Mouse (Mus musculus) embryo, embryonic 11 days (tissue): ENCODE results near the gene Prex1.

Source experiments
- DNase-seq: peaks from one replicate; pipeline ENCODE4 v3.0.0-alpha.2; 2015

Prex1 gene

GRCm38 (mm10) chr2:166552657-166553056, 161.0 kb downstream of the Prex1 start:
- no peak for DNase-seq

GRCm38 (mm10) chr2:166551831-166552498, 161.7 kb downstream of the Prex1 start:
- no peak for DNase-seq

GRCm38 (mm10) chr2:166549871-166550270, 163.8 kb downstream of the Prex1 start:
- DNase-seq: no peak

GRCm38 (mm10) chr2:166549069-166549468, 164.6 kb downstream of the Prex1 start:
- no peak for DNase-seq

GRCm38 (mm10) chr2:166545580-166545979, 168.1 kb downstream of the Prex1 start:
- no peak for DNase-seq

- no peak for DNase-seq
These were observed 168.9 kb downstream of the Prex1 start for GRCm38 (mm10) chr2:166544575-166545251.

- no peak for DNase-seq
These were observed 172.3 kb downstream of the Prex1 start for GRCm38 (mm10) chr2:166541112-166541928.

GRCm38 (mm10) chr2:166540216-166540615, 173.4 kb downstream of the Prex1 start:
- DNase-seq: no peak

- DNase-seq: no peak
These were observed 176.7 kb downstream of the Prex1 start for GRCm38 (mm10) chr2:166536896-166537295.

- DNase-seq: no peak
These were observed 178.1 kb downstream of the Prex1 start for GRCm38 (mm10) chr2:166535519-166535918.

GRCm38 (mm10) chr2:166526204-166526603, 187.4 kb downstream of the Prex1 start:
- no peak for DNase-seq

GRCm38 (mm10) chr2:166523156-166523890, 190.3 kb downstream of the Prex1 start:
- no peak for DNase-seq

GRCm38 (mm10) chr2:166522612-166523120, 191.0 kb downstream of the Prex1 start:
- DNase-seq: no peak

GRCm38 (mm10) chr2:166521878-166522611, 191.6 kb downstream of the Prex1 start:
- no peak for DNase-seq

GRCm38 (mm10) chr2:166521461-166521860, 192.2 kb downstream of the Prex1 start:
- no peak for DNase-seq

- DNase-seq: no peak
These were observed 193.1 kb downstream of the Prex1 start for GRCm38 (mm10) chr2:166520536-166520935.

- DNase-seq: peak; percentile 72
These were observed 196.0 kb downstream of the Prex1 start for GRCm38 (mm10) chr2:166517392-166518174.

- peak; percentile 42 for DNase-seq
These were observed 196.7 kb downstream of the Prex1 start for GRCm38 (mm10) chr2:166516818-166517353.
